Mouse (Mus musculus) embryonic facial prominence, embryonic 15.5 days (tissue): Measurements from ENCODE around the gene Ntrk3. TPM values are rescaled to one million over a fixed set of nuclear protein-coding genes. Genes with fewer than 3 reads are reported as not detected.

Experiments
- ATAC-seq: fragments of 200-750 bp; cut with Nextera tagmentation; 2 replicates; pipeline ENCODE4 v1.8.0; 2017; ENCODE audit warnings: low read depth, moderate TSS enrichment; ENCODE audit not compliant: insufficient number of reproducible peaks, low FRiP score, low TSS enrichment
- H3K27ac ChIP-seq: fragments of 300-500 bp; sonication (generic); replicated peaks from 2 replicates; pipeline ENCODE4 v1.5.1; 2015; ENCODE audit warnings: mild to moderate bottlenecking, inconsistent platforms
- H3K27me3 ChIP-seq: fragments of 300-500 bp; sonication (generic); 2 replicates; pipeline ENCODE4 v1.6.1; 2015; ENCODE audit warnings: inconsistent platforms
- H3K36me3 ChIP-seq: fragments of 300-500 bp; sonication (generic); 2 replicates; pipeline ENCODE4 v1.6.1; 2015; ENCODE audit warnings: mild to moderate bottlenecking, inconsistent platforms
- H3K4me1 ChIP-seq: fragments of 300-500 bp; sonication (generic); 2 replicates; pipeline ENCODE4 v1.6.1; 2015; ENCODE audit warnings: inconsistent platforms
- H3K4me2 ChIP-seq: fragments of 300-500 bp; sonication (generic); replicated peaks from 2 replicates; pipeline ENCODE4 v1.6.1; 2015; ENCODE audit warnings: mild to moderate bottlenecking, inconsistent platforms
- H3K4me3 ChIP-seq: fragments of 300-500 bp; sonication (generic); replicated peaks from 2 replicates; pipeline ENCODE4 v1.5.1; 2015; ENCODE audit warnings: mild to moderate bottlenecking, inconsistent platforms
- H3K9ac ChIP-seq: fragments of 300-500 bp; sonication (generic); 2 replicates; pipeline ENCODE4 v1.6.1; 2015; ENCODE audit warnings: inconsistent platforms
- H3K9me3 ChIP-seq: fragments of 300-500 bp; sonication (generic); replicated peaks from 2 replicates; pipeline ENCODE4 v1.6.1; 2016; ENCODE audit warnings: inconsistent platforms
- WGBS: fragments of 180-500 bp; shearing (Covaris S2); methylation state at CpG from one replicate; pipeline ENCODE4 v1.1.7; 2015; 5-methylcytosine and 5-hydroxymethylcytosine counted together
- polyA plus RNA-seq: library from polyadenylated mRNA; unstranded; fragments of >200 nt; fragmentation: Nextera tagmentation; extraction: Ambion mirVana; gene quantifications from 2 replicates; pipeline ENCODE4 v1.2.1, GENCODE M21; 2015

Gene Ntrk3
- polyA plus RNA-seq, 1 experiment from 2014 or later: 4.0 TPM

- H3K4me1 ChIP-seq: no peaks in the 10 kb centered on the region
- whole genome bisulfite sequencing: 66% methylated on average over 3 of the region's 3 CpGs
- H3K27me3 ChIP-seq: no peaks in the 10 kb centered on the region
- no peak overlapping the region for H3K4me3 ChIP-seq
- no peak overlapping the region for H3K27ac ChIP-seq
- H3K36me3 ChIP-seq: no peaks in the 10 kb centered on the region
- no peak overlapping the region for H3K9ac ChIP-seq
- H3K9me3 ChIP-seq: no peaks in the 10 kb centered on the region
- ATAC-seq: no peak
- H3K4me2 ChIP-seq: no peak overlapping the region
Observed at GRCm38 (mm10) chr7:78253777-78254385, 483.9 kb downstream of the Ntrk3 start.

- 62% methylated on average over 5 of the region's 5 CpGs for WGBS
- Histone ChIP-seq H3K9ac (no peak overlapping the region), H3K4me1 (no peaks in the 10 kb centered on the region), H3K27ac (no peak overlapping the region), H3K36me3 (no peaks in the 10 kb centered on the region), H3K4me3 (no peak overlapping the region), H3K9me3 (no peaks in the 10 kb centered on the region), H3K27me3 (no peaks in the 10 kb centered on the region), H3K4me2 (no peak overlapping the region)
- no peak for ATAC-seq
Observed at GRCm38 (mm10) chr7:78248119-78248642, 489.6 kb downstream of the Ntrk3 start.

- no peak for ATAC-seq
- 63% methylated on average over 2 of the region's 2 CpGs for WGBS
Observed at GRCm38 (mm10) chr7:78239012-78239411, 498.8 kb downstream of the Ntrk3 start.

GRCm38 (mm10) chr7:78221668-78222067 is 516.1 kb downstream of the Ntrk3 start:
- H3K27ac ChIP-seq: no peak overlapping the region
- H3K9ac ChIP-seq: no peak overlapping the region
- no peaks in the 10 kb centered on the region for H3K9me3 ChIP-seq
- ATAC-seq: no peak
- no peaks in the 10 kb centered on the region for H3K36me3 ChIP-seq
- H3K4me1 ChIP-seq: no peaks in the 10 kb centered on the region
- WGBS: 64% methylated on average over 6 of the region's 6 CpGs
- H3K4me3 ChIP-seq: no peak overlapping the region
- H3K27me3 ChIP-seq: no peaks in the 10 kb centered on the region
- no peak overlapping the region for H3K4me2 ChIP-seq

More at GRCm38 (mm10) chr7:78239012-78239411, 498.8 kb downstream of the Ntrk3 start:
- H3K4me2 ChIP-seq: no peak overlapping the region
- H3K4me3 ChIP-seq: no peak overlapping the region
- H3K36me3 ChIP-seq: no peaks in the 10 kb centered on the region
- no peak overlapping the region for H3K27ac ChIP-seq
- no peaks in the 10 kb centered on the region for H3K4me1 ChIP-seq
- no peaks in the 10 kb centered on the region for H3K27me3 ChIP-seq
- H3K9me3 ChIP-seq: no peaks in the 10 kb centered on the region
- no peak overlapping the region for H3K9ac ChIP-seq

GRCm38 (mm10) chr7:78220949-78221348 is 516.9 kb downstream of the Ntrk3 start:
- no peak overlapping the region for H3K4me3 ChIP-seq
- 63% methylated on average over 4 of the region's 4 CpGs for WGBS
- ATAC-seq: no peak
- no peak overlapping the region for H3K4me2 ChIP-seq
- H3K27me3 ChIP-seq: no peaks in the 10 kb centered on the region
- H3K27ac ChIP-seq: no peak overlapping the region
- no peak overlapping the region for H3K9ac ChIP-seq
- no peaks in the 10 kb centered on the region for H3K9me3 ChIP-seq
- no peaks in the 10 kb centered on the region for H3K36me3 ChIP-seq
- H3K4me1 ChIP-seq: no peaks in the 10 kb centered on the region

GRCm38 (mm10) chr7:78190931-78191653 is 546.7 kb downstream of the Ntrk3 start:
- no peak overlapping the region for H3K9ac ChIP-seq
- no peak overlapping the region for H3K4me3 ChIP-seq
- H3K4me1 ChIP-seq: no peaks in the 10 kb centered on the region
- no peak overlapping the region for H3K4me2 ChIP-seq
- no peak for ATAC-seq
- no peaks in the 10 kb centered on the region for H3K9me3 ChIP-seq
- no peak overlapping the region for H3K27ac ChIP-seq
- no peaks in the 10 kb centered on the region for H3K27me3 ChIP-seq
- 29% methylated on average over 17 of the region's 17 CpGs for WGBS
- H3K36me3 ChIP-seq: no peaks in the 10 kb centered on the region

GRCm38 (mm10) chr7:78185578-78185977 is 552.2 kb downstream of the Ntrk3 start:
- Histone ChIP-seq H3K27ac (no peak overlapping the region), H3K9ac (no peak overlapping the region), H3K9me3 (no peaks in the 10 kb centered on the region), H3K4me2 (no peak overlapping the region), H3K36me3 (no peaks in the 10 kb centered on the region), H3K27me3 (no peaks in the 10 kb centered on the region), H3K4me3 (no peak overlapping the region), H3K4me1 (no peaks in the 10 kb centered on the region)
- ATAC-seq: no peak
- 58% methylated on average over 4 of the region's 4 CpGs for WGBS

GRCm38 (mm10) chr7:78183396-78183795 is 554.4 kb downstream of the Ntrk3 start:
- H3K36me3 ChIP-seq: no peaks in the 10 kb centered on the region
- 27% methylated on average over 1 of the region's 1 CpGs for WGBS
- H3K9ac ChIP-seq: no peak overlapping the region
- no peak overlapping the region for H3K4me2 ChIP-seq
- ATAC-seq: no peak
- H3K9me3 ChIP-seq: no peaks in the 10 kb centered on the region
- no peaks in the 10 kb centered on the region for H3K4me1 ChIP-seq
- H3K27me3 ChIP-seq: no peaks in the 10 kb centered on the region
- no peak overlapping the region for H3K27ac ChIP-seq
- H3K4me3 ChIP-seq: no peak overlapping the region

- WGBS: 71% methylated on average over 4 of the region's 4 CpGs
- ATAC-seq: no peak
- no peak overlapping the region for H3K9ac ChIP-seq
- no peaks in the 10 kb centered on the region for H3K9me3 ChIP-seq
- H3K27me3 ChIP-seq: no peaks in the 10 kb centered on the region
- H3K4me1 ChIP-seq: no peaks in the 10 kb centered on the region
- no peaks in the 10 kb centered on the region for H3K36me3 ChIP-seq
- no peak overlapping the region for H3K4me2 ChIP-seq
- no peak overlapping the region for H3K27ac ChIP-seq
- no peak overlapping the region for H3K4me3 ChIP-seq
Observed at GRCm38 (mm10) chr7:78179996-78180665, 557.7 kb downstream of the Ntrk3 start.

GRCm38 (mm10) chr7:78172267-78172955 is 565.4 kb downstream of the Ntrk3 start:
- WGBS: 73% methylated on average over 5 of the region's 5 CpGs
- H3K27me3 ChIP-seq: no peaks in the 10 kb centered on the region
- no peak overlapping the region for H3K9ac ChIP-seq
- no peaks in the 10 kb centered on the region for H3K36me3 ChIP-seq
- no peak overlapping the region for H3K27ac ChIP-seq
- no peaks in the 10 kb centered on the region for H3K4me1 ChIP-seq
- ATAC-seq: no peak
- no peak overlapping the region for H3K4me3 ChIP-seq
- no peak overlapping the region for H3K4me2 ChIP-seq
- H3K9me3 ChIP-seq: no peaks in the 10 kb centered on the region

- Histone ChIP-seq H3K36me3 (no peaks in the 10 kb centered on the region), H3K4me1 (no peaks in the 10 kb centered on the region), H3K9me3 (no peaks in the 10 kb centered on the region), H3K4me3 (no peak overlapping the region), H3K27ac (no peak overlapping the region), H3K4me2 (no peak overlapping the region), H3K9ac (no peak overlapping the region), H3K27me3 (no peaks in the 10 kb centered on the region)
- ATAC-seq: no peak
- WGBS: 39% methylated on average over 1 of the region's 1 CpGs
Observed at GRCm38 (mm10) chr7:78165466-78165865, 572.3 kb downstream of the Ntrk3 start.
